Mouse (Mus musculus) kidney, adult 9 months (tissue): ENCODE measurements around the gene Pak2.
"Not testable (repeated sequence)": the region's sequence is repeated elsewhere in the genome, so short reads cannot be mapped to it uniquely, and the experiment has no call there.

Experiments used
- DNase-seq: peaks from one replicate; pipeline ENCODE4 v3.0.0; 2022

Pak2 gene

DNA sequence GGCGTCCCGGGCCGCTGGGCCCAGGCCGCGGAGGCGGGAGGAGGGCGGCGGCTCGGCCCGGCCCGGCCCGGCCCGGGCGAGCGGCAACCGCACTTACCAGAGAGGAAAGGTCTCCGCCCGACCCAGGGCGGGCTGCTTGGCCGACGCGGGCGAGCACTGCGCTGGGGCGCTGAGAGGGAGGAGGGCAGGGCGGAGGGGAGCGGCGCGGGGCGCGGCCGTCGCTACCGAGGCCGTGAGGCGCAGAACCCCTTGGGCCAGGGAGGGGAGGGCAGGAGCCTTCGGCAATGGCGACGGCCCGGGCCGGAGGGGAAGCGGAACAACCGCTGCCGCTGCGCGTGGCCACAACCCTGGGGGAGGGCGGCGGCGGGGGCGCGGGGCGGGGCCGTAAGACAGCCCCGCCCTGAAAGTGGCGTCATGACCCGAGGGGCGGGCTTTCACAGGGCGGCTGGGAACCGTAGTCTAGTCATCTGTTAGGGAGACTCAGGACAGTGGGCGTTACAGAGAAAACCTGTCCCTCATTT is at the start of gene Pak2:
TSS of gene Pak2 (minus strand) at position 352 of the 521 bp plus-strand sequence.
- peak; percentile 89 for DNase-seq

DNA sequence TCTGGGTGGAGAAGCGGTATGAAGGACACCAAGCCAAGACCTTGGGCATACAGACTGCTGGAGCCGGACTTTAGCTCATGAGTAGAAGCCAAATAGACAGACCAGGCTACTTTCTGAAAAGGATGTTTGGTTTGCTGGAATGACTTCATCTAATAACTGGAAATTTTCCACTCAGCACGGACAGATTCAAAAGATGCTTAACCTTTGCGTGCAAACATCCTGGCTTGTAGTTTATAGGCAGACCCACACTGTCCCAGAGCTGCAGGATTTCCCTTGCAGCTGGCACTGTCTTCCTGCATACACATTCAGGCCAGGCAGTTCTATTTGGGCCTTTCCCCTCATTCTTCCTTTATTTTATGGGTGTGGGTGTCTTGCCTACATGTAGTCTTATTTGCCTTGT is 47.9 kb upstream of the Pak2 start:
- DNase-seq: no peak

- DNase-seq: no peak
Observed at GRCm38 (mm10) chr16:32125364-32125763, 46.2 kb upstream of the Pak2 start.

DNA sequence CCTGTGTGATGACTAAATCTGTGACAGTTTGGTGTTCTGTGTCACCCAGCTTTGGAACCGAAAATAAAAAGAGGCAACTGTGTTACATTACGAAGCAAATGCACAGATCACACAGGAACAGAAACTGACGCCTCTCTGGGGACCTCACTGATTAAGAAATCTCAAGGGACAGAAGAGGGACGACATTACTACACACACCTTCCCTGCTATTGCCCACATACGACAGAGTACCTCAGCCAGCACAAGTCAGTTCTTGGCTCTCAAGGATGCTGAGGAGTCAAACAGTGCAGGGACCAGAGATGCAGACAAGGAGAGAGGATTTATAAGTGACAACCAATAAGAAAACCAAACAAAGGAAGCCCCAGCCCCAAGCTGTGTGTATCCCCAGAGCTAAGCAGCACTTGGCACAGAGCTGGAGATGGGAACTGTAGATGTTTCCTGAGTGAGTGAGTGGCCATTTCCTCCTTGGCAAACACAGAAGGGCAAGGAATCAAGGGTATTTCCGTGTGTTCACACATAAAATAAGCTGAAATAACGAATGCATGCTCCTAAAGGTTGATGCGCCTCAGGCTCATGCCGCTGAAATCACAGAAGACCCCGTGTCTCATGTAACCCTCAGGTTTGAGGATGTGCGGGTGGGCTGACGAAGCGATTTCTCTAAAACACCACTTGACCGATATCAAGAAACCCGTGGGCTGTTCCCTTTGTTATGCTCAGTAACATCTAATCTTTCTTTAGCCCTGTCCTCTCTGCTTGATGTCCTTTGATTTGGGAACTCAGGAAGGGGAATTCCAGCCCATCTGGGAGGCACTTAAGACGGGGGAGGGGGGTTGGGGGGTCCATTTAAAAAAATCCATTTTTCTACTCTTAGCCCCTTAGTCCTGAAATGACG is 45.5 kb upstream of the Pak2 start:
- peak; percentile 49 for DNase-seq

DNA sequence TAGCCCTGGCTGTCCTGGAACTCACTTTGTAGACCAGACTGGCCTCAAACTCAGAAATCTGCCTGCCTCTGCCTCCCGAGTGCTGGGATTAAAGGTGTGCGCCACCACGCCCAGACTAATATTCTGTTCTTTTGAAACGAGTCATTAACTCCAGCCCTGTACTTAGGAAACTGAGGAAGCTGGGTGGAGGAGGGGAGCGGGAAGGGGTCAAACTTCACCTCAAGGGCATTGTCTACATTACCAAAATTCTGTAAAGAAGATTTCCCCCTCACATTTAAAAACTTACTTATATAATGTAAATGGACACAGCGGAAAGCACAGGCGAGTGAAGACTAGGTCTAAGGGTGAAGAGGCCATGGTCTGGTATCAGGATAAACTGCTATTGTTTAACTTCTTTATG is 44.9 kb upstream of the Pak2 start:
- DNase-seq: no peak

DNA sequence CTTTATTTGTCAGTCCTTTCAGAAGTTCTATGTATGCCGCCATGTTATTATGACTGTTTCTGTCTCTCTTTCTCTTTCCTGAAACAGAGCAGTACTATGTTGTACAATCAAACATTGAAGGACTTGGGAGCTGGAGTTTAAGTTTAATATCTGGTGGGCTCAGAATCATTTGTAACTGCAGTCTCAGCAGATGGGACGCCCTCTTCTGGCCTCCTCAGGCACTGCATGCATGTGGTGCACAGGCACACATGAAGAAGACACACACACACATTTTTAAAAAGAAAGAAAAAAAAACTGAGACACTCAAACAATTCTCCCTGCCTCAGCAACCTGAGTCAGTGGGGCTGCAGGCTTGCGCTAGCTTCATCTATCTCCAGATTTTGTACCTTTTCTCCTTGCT is 41.3 kb upstream of the Pak2 start:
- DNase-seq: no peak

DNA sequence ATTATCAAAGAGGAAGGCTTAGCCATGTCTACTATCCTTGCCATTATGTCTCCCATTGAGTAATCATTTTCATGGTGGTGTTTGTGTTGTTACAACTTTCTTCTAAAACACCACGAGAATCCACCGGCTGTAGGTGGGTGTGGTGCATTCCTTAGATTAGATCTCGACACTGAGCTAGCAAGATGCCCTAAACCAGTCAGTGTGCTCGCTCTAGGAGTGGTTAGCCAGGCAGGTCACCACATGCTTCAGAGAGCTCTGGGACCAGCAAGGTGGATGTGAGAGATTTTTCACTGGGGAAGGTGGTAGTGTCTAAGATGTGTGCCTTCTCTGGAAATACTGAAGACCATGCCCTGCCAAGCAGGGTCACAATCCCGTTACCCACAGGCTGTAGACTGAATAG is 37.0 kb upstream of the Pak2 start:
- no peak for DNase-seq

GRCm38 (mm10) chr16:32115781-32116180 is 36.6 kb upstream of the Pak2 start:
- no peak for DNase-seq

- DNase-seq: peak; percentile 87
Observed at GRCm38 (mm10) chr16:32114968-32115695, 36.0 kb upstream of the Pak2 start.

GRCm38 (mm10) chr16:32114406-32114805 is 35.3 kb upstream of the Pak2 start:
- DNase-seq: no peak

DNA sequence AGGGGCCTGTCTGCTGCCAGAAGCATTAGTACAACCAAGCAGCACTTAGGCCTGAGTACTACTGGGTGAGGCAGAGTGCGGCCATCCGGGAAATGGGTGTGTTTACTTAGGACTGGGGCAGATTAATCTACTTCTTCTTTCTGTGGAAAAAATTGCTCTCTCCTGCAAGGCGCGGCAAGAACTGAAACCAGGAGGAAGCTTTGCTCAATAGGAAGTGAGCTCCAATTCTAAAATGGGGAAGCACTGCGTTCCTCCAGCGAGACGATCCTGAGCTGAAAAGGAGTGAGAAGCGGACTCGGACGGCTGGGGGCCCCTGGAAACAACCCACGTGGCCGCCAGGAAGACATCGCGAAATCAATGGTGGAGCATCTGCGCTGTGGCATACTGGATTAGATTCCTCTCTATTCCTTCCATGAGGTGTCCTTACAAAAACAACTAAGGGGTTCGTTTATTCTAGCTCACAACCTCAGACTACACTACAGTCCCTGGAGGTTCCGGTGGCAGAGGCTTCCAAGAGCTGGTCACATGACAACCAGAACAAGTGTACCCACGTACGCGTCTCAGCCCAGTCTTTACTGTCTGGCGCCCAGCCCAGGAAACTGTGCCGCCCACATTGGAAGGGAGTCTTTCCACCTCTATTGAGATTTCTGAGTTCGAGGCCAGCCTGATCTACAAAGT is 34.5 kb upstream of the Pak2 start:
- DNase-seq: peak; percentile 58

DNA sequence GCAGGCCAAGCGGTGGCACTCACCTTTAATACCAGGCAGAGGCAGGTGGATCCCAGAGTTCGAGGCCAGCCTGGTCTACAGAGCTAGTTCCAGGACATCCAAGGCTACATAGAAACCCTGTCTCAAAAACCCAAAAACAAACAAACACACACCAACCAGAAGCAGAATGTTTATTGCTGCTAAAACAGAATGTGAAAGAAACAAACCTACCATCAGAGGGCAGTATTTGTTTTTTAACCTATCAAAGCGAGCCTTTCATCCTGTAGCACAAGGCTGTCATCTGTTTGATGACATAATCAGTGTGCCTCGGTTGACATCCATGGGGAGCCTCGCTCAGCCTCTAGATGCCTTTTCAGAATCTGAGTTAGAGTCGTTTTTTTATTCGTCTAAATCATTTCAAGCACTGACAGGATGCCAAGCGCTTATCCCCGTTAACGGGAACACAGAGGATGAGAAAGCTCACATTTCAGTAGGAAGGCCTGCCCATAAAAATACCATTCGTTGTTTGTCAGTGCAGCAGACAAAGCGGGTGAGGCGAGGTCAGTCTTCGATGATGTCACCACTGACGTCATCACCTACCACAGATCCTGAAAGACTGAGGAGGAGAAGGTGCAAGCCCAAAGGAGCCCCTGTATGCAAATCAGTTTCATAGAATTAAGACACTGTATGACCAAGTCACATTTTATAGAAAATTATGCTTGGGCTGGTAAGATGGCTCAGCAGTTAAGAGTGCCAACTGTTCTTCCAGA is 32.0 kb upstream of the Pak2 start:
- DNase-seq: peak; percentile 24

DNA sequence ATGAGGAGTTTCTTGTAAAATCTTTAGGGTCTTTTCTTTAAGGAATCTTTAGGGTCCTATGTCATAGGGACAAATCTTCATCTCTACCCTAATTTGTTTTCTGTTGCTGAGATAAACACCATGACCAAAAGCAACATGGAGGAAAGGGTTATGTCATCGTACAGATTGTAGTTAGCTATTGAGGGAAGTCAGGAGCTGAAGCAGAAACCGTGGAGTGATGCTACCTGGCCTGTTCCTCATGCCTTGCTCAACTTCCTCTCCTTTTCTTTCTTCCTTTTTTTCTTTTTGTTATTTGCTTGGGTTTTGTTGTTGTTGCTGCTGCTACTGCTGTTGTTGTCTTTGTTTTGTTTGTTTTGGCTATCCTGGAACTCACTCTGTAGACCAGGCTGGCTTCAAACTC is 29.4 kb upstream of the Pak2 start:
- DNase-seq: no peak

DNA sequence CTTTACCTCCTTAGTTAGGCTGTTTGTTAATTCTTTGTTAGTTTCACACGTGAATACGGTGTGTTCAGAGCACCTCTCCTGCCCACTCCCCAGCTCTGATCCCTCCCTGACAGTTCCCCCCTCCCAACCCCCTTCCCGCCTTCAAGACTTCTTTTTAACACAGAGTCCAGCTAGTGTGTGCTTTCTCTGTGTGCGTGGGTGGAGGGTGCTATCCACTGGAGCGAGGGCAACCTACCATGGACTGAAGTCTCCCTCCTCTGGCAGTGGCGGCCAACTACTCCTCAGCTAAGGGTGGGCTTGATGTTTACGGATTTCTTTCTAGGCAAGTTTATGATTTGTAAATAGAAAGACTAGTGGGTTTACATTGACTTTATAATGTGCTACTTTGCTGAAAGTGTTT is 29.0 kb upstream of the Pak2 start:
- DNase-seq: no peak

- DNase-seq: no peak
Observed at GRCm38 (mm10) chr16:32107342-32108045, 28.4 kb upstream of the Pak2 start.

DNA sequence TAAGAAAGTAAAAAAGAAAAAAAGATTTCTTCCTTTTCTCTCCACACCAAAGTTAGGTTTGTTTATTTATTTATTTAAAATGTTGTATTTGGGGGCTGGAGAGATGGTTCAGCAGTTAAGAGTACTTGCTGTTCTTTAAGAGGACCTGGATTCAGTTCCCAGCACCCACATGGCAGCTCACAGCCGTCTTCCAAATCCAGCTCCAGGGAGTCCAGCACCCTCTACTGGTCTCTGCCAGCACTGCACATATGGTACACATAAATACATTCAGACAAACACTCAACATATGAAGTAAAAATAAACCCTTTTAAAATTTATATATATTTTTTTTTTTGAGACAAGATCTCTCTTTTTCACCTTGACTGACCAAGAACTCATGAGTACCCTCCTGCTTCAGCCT is 26.6 kb upstream of the Pak2 start:
- DNase-seq: no peak

DNA sequence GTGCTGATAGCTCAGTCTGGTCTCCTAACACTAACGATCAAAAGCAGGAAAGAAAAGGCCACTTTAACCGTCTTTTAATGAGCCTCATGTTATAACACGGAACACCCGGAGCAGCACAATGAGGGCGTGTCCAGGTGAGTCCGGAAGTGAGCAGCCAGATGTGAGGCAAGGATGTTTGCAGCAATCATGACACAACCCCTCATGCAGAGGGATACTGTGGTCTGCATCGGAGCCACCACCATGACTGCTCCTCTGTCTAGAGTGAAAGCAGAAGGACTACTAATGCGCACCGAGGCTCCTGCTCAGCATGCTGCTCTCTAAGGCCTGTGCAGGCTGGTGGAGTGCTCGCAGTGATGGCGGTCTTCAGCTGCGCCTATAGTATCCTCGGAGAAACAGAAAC is 23.2 kb upstream of the Pak2 start:
- DNase-seq: no peak

DNA sequence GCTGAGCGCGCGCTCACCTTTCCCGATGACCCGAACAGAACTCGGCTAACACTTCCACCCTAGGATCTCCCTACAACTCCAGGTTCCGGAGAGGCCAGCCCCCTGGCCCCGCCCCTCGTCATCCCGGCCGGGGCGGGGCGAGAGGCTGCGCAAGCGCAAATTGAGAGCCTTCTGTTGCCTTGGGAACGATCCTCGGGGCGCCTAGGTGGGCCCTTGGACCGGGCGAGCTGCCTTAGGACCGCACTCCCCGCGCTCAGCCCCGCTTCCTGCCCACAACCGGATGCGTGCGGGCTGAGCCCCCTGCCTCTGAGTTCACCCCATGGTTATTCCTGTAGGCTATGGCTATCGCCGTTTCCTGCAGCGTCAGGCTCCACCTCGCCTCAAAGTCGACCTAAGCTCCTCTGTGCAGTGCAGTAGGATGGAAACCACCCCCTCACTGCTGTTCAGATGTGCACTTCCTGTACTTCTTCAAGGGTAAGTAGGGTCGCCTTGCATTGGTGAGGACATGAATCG is 20.6 kb upstream of the Pak2 start, which contains the start of the genes Pigx and Cep19:
TSS of gene Pigx (minus strand) at position 103 of the 513 bp plus-strand sequence.
TSS of gene Cep19 (plus strand) at position 163 of the 513 bp plus-strand sequence.
- peak; percentile 96 for DNase-seq

DNA sequence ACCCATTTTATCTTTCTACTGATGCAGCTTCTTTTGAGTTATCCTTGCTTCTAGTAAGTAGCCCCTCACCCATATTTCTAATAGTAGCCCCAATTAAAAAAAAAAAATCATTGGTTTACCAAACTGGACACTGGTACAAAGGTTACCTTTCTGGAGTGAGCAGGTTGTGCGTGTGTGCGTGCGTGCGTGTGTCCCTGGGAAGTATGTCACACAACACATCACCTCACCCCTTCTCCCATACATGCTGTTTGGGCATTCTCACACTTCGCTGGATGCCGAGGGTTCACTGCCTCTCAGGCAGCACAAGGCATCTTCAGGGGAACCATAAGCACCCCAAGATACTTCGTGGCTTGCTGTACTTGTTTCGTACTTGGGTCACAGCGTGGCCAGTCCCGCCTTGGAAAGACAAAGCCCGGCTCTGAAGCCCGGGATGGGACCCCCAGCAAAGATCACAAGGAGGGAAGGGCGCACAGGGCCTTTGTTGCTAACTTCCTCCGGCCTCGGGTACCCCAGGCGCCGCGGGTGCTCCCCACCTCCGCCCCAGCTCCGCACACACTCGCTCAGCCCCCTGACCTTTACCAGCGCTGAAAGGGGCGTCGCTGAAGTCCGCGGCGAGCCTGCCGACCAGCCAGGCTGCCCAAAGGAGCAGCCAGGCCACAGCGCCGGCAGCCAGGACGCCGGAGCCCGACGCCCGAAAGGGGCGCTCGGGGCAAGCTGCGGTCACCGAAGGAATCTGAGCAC is 19.9 kb upstream of the Pak2 start:
- no peak for DNase-seq

GRCm38 (mm10) chr16:32097757-32098156 is 18.6 kb upstream of the Pak2 start:
- DNase-seq: not testable (repeated sequence)

DNA sequence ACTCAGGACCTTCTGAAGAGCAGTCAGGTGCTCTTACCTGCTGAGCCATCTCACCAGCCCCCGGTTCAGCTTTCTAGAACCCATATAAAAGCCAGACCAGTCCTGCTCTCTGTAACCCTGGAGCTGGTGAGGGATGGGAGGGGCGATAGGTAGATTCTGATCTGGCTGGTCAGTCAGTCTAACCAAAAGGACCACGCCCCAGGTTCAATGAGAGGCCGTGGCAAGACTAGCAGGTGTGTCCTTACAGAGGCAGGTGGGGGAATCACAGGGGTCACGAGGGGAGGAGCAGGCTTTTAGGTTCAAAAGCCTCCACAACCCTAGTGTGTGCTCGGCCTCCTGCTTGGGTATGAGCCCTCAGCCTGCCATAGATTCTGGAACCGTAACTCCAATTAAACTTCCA is 12.3 kb upstream of the Pak2 start:
- DNase-seq: no peak
